In genomic region chr1:53791343-53791742, GRCm38 (mm10) we compare ENCODE assay signal across 11 mouse cellular contexts. TPM values are rescaled to one million over a fixed set of nuclear protein-coding genes. Genes with fewer than 3 reads are reported as not detected.
DNase-seq lines count a peak whose midpoint lies in the region; ATAC-seq and TF ChIP-seq lines count a peak whose summit lies in the region.
"Had no signal": no experiment of that assay in that cellular context is flagged by ENCODE, and none has a peak within 500 bp of the region (broad histone marks: within the 10 kb centered on the region; RNA-seq: fewer than 3 reads in every experiment).

No protein-coding gene starts in this region.

- H3K9me3 ChIP-seq in CH12.LX (replicated peaks; ENCODE audit: low read length): peaks cover 3% of the 10 kb centered on the region
- no peaks in the 10 kb centered on the region for H3K9me3 ChIP-seq in stomach, postnatal 0 days (ENCODE audit: control insufficient read depth, low read length)
- H3K9me3 ChIP-seq: hindbrain, embryonic 10.5 days had no signal

- H3K79me2 ChIP-seq in CH12.LX (replicated peaks; ENCODE audit: control insufficient read depth, extremely low read depth, insufficient read depth, poor library complexity, severe bottlenecking): no peaks in the 10 kb centered on the region

- TF ChIP-seq CTCF in CH12.LX (conservative IDR thresholded peaks at IDR 0.05 in 1 of 2, IDR thresholded peaks at IDR 0.05 in 1 of 2; ENCODE audit: low read depth in 2 of 2, low read length in 2 of 2): no peak
- no peak for TF ChIP-seq CTCF in left cerebral cortex, adult 2 months (IDR thresholded peaks at IDR 0.05)
- no peak for TF ChIP-seq CTCF in layer of hippocampus, adult 2 months (conservative IDR thresholded peaks at IDR 0.05)
- TF ChIP-seq CTCF in stomach, postnatal 0 days (IDR thresholded peaks at IDR 0.05; ENCODE audit: low read depth): no peak

- 57% methylated on average over 2 of the region's 2 CpGs for WGBS in stomach, postnatal 0 days

- H3K9ac ChIP-seq in CH12.LX (ENCODE audit: insufficient read depth, low read depth): no peak overlapping the region
- no peak overlapping the region for H3K9ac ChIP-seq in stomach, postnatal 0 days (ENCODE audit: low read length)
- H3K9ac ChIP-seq: lung, embryonic 14.5 days had no signal

- dilution Hi-C loops in CH12.LX (cut with MboI; ENCODE audit: extremely low pct_ligation_motif_present, extremely low pct_unique_long_range_greater_than_20kb, low sequenced_read_pairs): no loop called here

- peak; percentile 39; the same call in 1 of the 2 replicates for TF ChIP-seq POLR2A in CH12.LX (IDR thresholded peaks at IDR 0.05; ENCODE audit: low read depth, low read length)

- intact Hi-C loops in left cerebral cortex, adult 2 months (cut with DNase I): no loop called here

- no peak overlapping the region for H3K4me3 ChIP-seq in CH12.LX (replicated peaks in 1 of 3; ENCODE audit: low read depth in 2 of 3, low read length in 2 of 3, poor library complexity in 1 of 3)
- H3K4me3 ChIP-seq in left cerebral cortex, adult 2 months: no peak overlapping the region
- no peak overlapping the region for H3K4me3 ChIP-seq in layer of hippocampus, adult 2 months
- no peak overlapping the region for H3K4me3 ChIP-seq in stomach, postnatal 0 days (ENCODE audit: low read depth, low read length)
- H3K4me3 ChIP-seq: hindbrain, embryonic 10.5 days had no signal

- peak overlapping the region; percentile 39; the same call in 1 of the 2 replicates for H3K4me2 ChIP-seq in CH12.LX (ENCODE audit: insufficient read depth, low read depth, poor library complexity, severe bottlenecking)
- H3K4me2 ChIP-seq in stomach, postnatal 0 days (replicated peaks; ENCODE audit: low read depth): no peak overlapping the region
- H3K4me2 ChIP-seq: lung, embryonic 14.5 days had no signal

- peaks cover 13 to 38% of the 10 kb centered on the region in 2 experiments for H3K4me1 ChIP-seq in CH12.LX (ENCODE audit: control insufficient read depth in 1 of 2, insufficient read depth in 2 of 2)
- H3K4me1 ChIP-seq in stomach, postnatal 0 days (replicated peaks; ENCODE audit: control insufficient read depth, insufficient read depth): no peaks in the 10 kb centered on the region
- H3K4me1 ChIP-seq: hindbrain, embryonic 10.5 days had no signal

- peak; percentile 92 for TF ChIP-seq EP300 in CH12.LX (IDR thresholded peaks at IDR 0.05; ENCODE audit: low read length)
- no peak for TF ChIP-seq EP300 in stomach, postnatal 0 days (optimal IDR thresholded peaks at IDR 0.05)

- DNase-seq in CH12.LX (ENCODE audit: extremely low read depth): peak; percentile 93
- peak; percentile 82 to 88 for DNase-seq in thymus, adult 18-20 months
- no peak for DNase-seq in left cerebral cortex, adult 2 months (ENCODE audit: extremely low spot score in 1 of 2, low spot score in 2 of 2)
- no peak for DNase-seq in layer of hippocampus, adult 2 months (ENCODE audit: low spot score in 2 of 2)
- DNase-seq in layer of hippocampus, postnatal 10 days (ENCODE audit: low spot score in 2 of 2): no peak
- no peak for DNase-seq in stomach, postnatal 0 days (ENCODE audit: low spot score)
- DNase-seq: lung, embryonic 14.5 days had no signal

- no peaks in the 10 kb centered on the region for H3K36me3 ChIP-seq in CH12.LX (replicated peaks in 1 of 2; ENCODE audit: control insufficient read depth in 1 of 2, insufficient read depth in 1 of 2, low read length in 1 of 2)
- H3K36me3 ChIP-seq in stomach, postnatal 0 days (ENCODE audit: control insufficient read depth, insufficient read depth, low read length): no peaks in the 10 kb centered on the region
- H3K36me3 ChIP-seq: hindbrain, embryonic 10.5 days had no signal

- H3K27me3 ChIP-seq in CH12.LX (replicated peaks): no peaks in the 10 kb centered on the region
- H3K27me3 ChIP-seq in stomach, postnatal 0 days (ENCODE audit: control insufficient read depth, insufficient read depth, low read length): no peaks in the 10 kb centered on the region
- H3K27me3 ChIP-seq: Patski had no signal

- no peak; the same call in 1 of the 2 replicates for TF ChIP-seq RAD21 in CH12.LX (IDR thresholded peaks at IDR 0.05; ENCODE audit: low read depth, low read length)

- in situ Hi-C loops in CH12.LX (cut with MboI; ENCODE audit: low pct_ligation_motif_present, low pct_unique_long_range_greater_than_20kb, low sequenced_read_pairs): loop anchor here (25.0 kb wide), 1 partner anchor 96 kb away; no protein-coding TSS in a partner anchor

- peak; percentile 55 for ATAC-seq in erythroblast, adult 5-6 weeks (replicated peaks; ENCODE audit: low FRiP score, poor library complexity, severe bottlenecking)
- peak; percentile 92 for ATAC-seq in monocyte, adult 5-6 weeks (replicated peaks; ENCODE audit: insufficient number of reproducible peaks, low FRiP score, low TSS enrichment, poor library complexity, severe bottlenecking)
- ATAC-seq in stomach, postnatal 0 days (ENCODE audit: low FRiP score, low TSS enrichment): no peak
- ATAC-seq: Patski had no signal

- peak overlapping the region; percentile 78 for H3K27ac ChIP-seq in CH12.LX (ENCODE audit: insufficient read depth, low read depth)
- no peak overlapping the region for H3K27ac ChIP-seq in left cerebral cortex, adult 2 months
- H3K27ac ChIP-seq in layer of hippocampus, adult 2 months: no peak overlapping the region
- H3K27ac ChIP-seq in stomach, postnatal 0 days (replicated peaks): no peak overlapping the region
- H3K27ac ChIP-seq: hindbrain, embryonic 10.5 days had no signal

TF ChIP-seq in CH12.LX, 34 proteins besides CTCF, POLR2A, EP300 and RAD21 (continues in another document):
- TF ChIP-seq MAX (IDR thresholded peaks at IDR 0.05; ENCODE audit: low read length) (peak; percentile 80), ETS1 (conservative IDR thresholded peaks at IDR 0.05; ENCODE audit: low read depth, low read length) (peak; percentile 98), RCOR1 (conservative IDR thresholded peaks at IDR 0.05; ENCODE audit: low read depth, low read length) (peak; percentile 83; the same call in 1 of the 2 replicates), ZMIZ1 (IDR thresholded peaks at IDR 0.05; ENCODE audit: low read depth, low read length) (0 out of 2 replicates have a peak, but pooled peaks have one; percentile 31), POLR2AphosphoS2 (IDR thresholded peaks at IDR 0.05; ENCODE audit: low read depth, low read length) (no peak), ZC3H11A (IDR thresholded peaks at IDR 0.05; ENCODE audit: low read depth, low read length) (no peak), KAT2A (IDR thresholded peaks at IDR 0.05; ENCODE audit: insufficient replicate concordance, low read length) (0 out of 2 replicates have a peak, but pooled peaks have one; percentile 67), MAFK (IDR thresholded peaks at IDR 0.05; ENCODE audit: insufficient replicate concordance, low read length) (peak; percentile 83), GABPA (IDR thresholded peaks at IDR 0.05; ENCODE audit: insufficient replicate concordance, low read depth, low read length) (no peak), UBTF (IDR thresholded peaks at IDR 0.05; ENCODE audit: low read depth, low read length) (no peak), ZKSCAN1 (IDR thresholded peaks at IDR 0.05; ENCODE audit: borderline replicate concordance, low read depth, low read length) (no peak), HCFC1 (IDR thresholded peaks at IDR 0.05; ENCODE audit: low read depth, low read length) (peak; percentile 67), ZNF384 (IDR thresholded peaks at IDR 0.05; ENCODE audit: low read depth, low read length) (no peak), MXI1 (IDR thresholded peaks at IDR 0.05; ENCODE audit: low read depth, low read length) (peak; percentile 77), IRF4 (IDR thresholded peaks at IDR 0.05; ENCODE audit: low read depth, low read length) (peak; percentile 74), MAZ (IDR thresholded peaks at IDR 0.05; ENCODE audit: low read depth, low read length) (peak; percentile 66; the same call in 1 of the 2 replicates), NRF1 (IDR thresholded peaks at IDR 0.05; ENCODE audit: low read depth, low read length) (no peak), MYC (IDR thresholded peaks at IDR 0.05; ENCODE audit: low read depth, low read length) (peak; percentile 79), MEF2A (IDR thresholded peaks at IDR 0.05; ENCODE audit: borderline replicate concordance, low read depth, low read length) (peak; percentile 74), ELF1 (IDR thresholded peaks at IDR 0.05; ENCODE audit: low read depth, low read length) (peak; percentile 73), CHD1 (IDR thresholded peaks at IDR 0.05; ENCODE audit: low read depth, low read length) (no peak), USF2 (conservative IDR thresholded peaks at IDR 0.05; ENCODE audit: low read depth, low read length) (peak; percentile 62), CHD2 (IDR thresholded peaks at IDR 0.05; ENCODE audit: low read length) (peak; percentile 77; the same call in 1 of the 2 replicates), BHLHE40 (IDR thresholded peaks at IDR 0.05; ENCODE audit: low read depth, low read length) (peak; percentile 99), SIN3A (IDR thresholded peaks at IDR 0.05; ENCODE audit: low read length) (peak; percentile 94), USF1 (IDR thresholded peaks at IDR 0.05; ENCODE audit: low read depth, low read length) (peak; percentile 80), TBP (conservative IDR thresholded peaks at IDR 0.05; ENCODE audit: low read depth, low read length) (peak; percentile 34; the same call in 1 of the 2 replicates), SMC3 (IDR thresholded peaks at IDR 0.05; ENCODE audit: low read depth, low read length) (peak; percentile 30), JUN (IDR thresholded peaks at IDR 0.05; ENCODE audit: insufficient read depth, low read depth, low read length) (peak; percentile 16; the same call in 1 of the 2 replicates), TCF12 (IDR thresholded peaks at IDR 0.05; ENCODE audit: low read depth, low read length) (peak; percentile 98), NELFE (IDR thresholded peaks at IDR 0.05; ENCODE audit: low read depth, low read length) (no peak), JUND (conservative IDR thresholded peaks at IDR 0.05; ENCODE audit: low read depth, low read length) (0 out of 2 replicates have a peak, but pooled peaks have one; percentile 6)

RNA-seq across cellular contexts. Expression of gene Stk17b, which starts 6.3 kb away (rescaled TPM):
- 25.2 and 27.7 TPM in 2 replicates for total RNA-seq in CH12.LX (2012; rRNA removed)
- 58.6 and 70.5 TPM in 2 replicates for total RNA-seq in CH12.LX (2014; rRNA removed)
- 42.9 and 46.3 TPM in 2 replicates for polyA plus RNA-seq in CH12.LX (2012; ENCODE audit: insufficient read length, low read depth)
- total RNA-seq in erythroblast, adult 5-6 weeks (2015; ENCODE audit: low replicate concordance): 85.1 and 135 TPM in 2 replicates
- total RNA-seq in erythroblast, adult 5-6 weeks (2017; ENCODE audit: low replicate concordance): 141 and 179 TPM in 2 replicates
- total RNA-seq in monocyte, adult 5-6 weeks (2017): 596 to 1,071 TPM (median 1,020 TPM) in 3 replicates
- total RNA-seq in left cerebral cortex, adult 2 months (2021): 1 to 10 TPM; 5.3 to 7.6 TPM
- 1 to 10 TPM; 2.7 to 5.2 TPM for total RNA-seq in layer of hippocampus, adult 2 months (2021)
- total RNA-seq in layer of hippocampus, postnatal 10 days (2021): 1 to 10 TPM; 7.0 to 9.6 TPM
- 12.8 and 14.6 TPM in 2 replicates for polyA plus RNA-seq in stomach, postnatal 0 days (2015; fragmentation: Nextera tagmentation; extraction: Ambion mirVana)

Comparison
In these comparisons a context has a peak if more than half of its experiments do, and no peak if none do; other contexts are left out.
1. DNase-seq: peak in CH12.LX (single experiment) and thymus, adult 18-20 months (2 of 2); none in left cerebral cortex, adult 2 months (0 of 2), layer of hippocampus, adult 2 months (0 of 2), layer of hippocampus, postnatal 10 days (0 of 2) and stomach, postnatal 0 days (single experiment).